Mouse (Mus musculus) gastrocnemius, adult 8-10 months (tissue): ENCODE results near the gene Slc23a4. TPM values are rescaled to one million over a fixed set of nuclear protein-coding genes. Genes with fewer than 3 reads are reported as not detected.

Source experiments
- total RNA-seq, 4 experiments: library from RNA; stranded (reverse); gene quantifications; 2 replicates each; pipeline ENCODE4 v1.2.4; 2022

The Slc23a4 gene
- total RNA-seq, 4 experiments from 2014 or later, result not detected

Other genes starting within 250 kb of the Slc23a4 start
- gene Agbl3, start 208.0 kb downstream of the Slc23a4 start, total RNA-seq, result 1 to 10 TPM; 1.0 to 2.1 (median 1.7) TPM
- gene Tmem140, start 125.3 kb downstream of the Slc23a4 start, total RNA-seq, result 10 to 100 TPM; 26.9 to 32.4 (median 30.5) TPM
- 1 to 10 TPM; 2.4 to 3.3 (median 2.7) TPM for gene Cyren, start 110.3 kb downstream of the Slc23a4 start, total RNA-seq
- 1 to 10 TPM; 3.6 to 5.1 (median 4.9) TPM for gene Wdr91, start 77.5 kb downstream of the Slc23a4 start, total RNA-seq
- not detected for gene Stra8, start 68.2 kb downstream of the Slc23a4 start, total RNA-seq
- gene Cnot4, start 145.3 kb upstream of the Slc23a4 start, total RNA-seq, result 10 to 100 TPM; 25.7 to 29.1 (median 26.4) TPM
- 10 to 100 TPM in 2 of 4 experiments, 1 to 10 TPM in 2; 9.8 to 11.8 (median 10.1) TPM for gene Nup205, start 189.0 kb upstream of the Slc23a4 start, total RNA-seq